Mouse (Mus musculus) E14TG2a.4 (cell line): Measurements from ENCODE around the gene Ube2d1.

Experiments used
- CTCF ChIP-seq: conservative IDR thresholded peaks from 2 replicates; pipeline ENCODE4 v1.5.1; 2014; ENCODE audit warnings: low read length
- NANOG ChIP-seq: IDR thresholded peaks from 2 replicates; pipeline ENCODE4 v1.6.1; 2014; ENCODE audit warnings: borderline replicate concordance, low read length, mixed read lengths
- POU5F1 ChIP-seq: IDR thresholded peaks from 2 replicates; pipeline ENCODE4 v1.6.1; 2014; ENCODE audit warnings: low read length, borderline replicate concordance

DNA sequence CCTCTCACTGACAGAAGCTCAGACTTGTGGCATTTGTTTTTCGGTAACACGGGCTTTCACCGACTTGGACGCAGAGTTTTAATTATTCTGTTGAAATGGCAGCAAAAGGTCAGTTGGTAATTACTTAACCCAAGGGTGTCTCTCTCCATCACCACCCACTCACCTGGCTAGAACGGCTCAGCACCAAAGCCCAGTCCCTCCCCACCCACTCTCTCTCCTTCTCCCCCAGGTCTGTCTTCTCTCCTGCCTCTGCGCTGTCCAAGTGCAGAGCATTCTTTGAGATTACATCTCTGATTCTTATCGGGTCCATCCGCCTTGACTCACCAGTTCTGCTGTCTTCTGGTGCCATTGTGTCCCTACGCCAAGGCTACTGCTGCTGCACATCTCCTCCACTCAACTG lies 47.8 kb upstream of the Ube2d1 start:
- TF ChIP-seq CTCF (no peak), NANOG (no peak), POU5F1 (no peak)
